Mouse (Mus musculus) hindbrain, embryonic 13.5 days (tissue): ENCODE results near the gene Mad2l2. TPM values are rescaled to one million over a fixed set of nuclear protein-coding genes. Genes with fewer than 3 reads are reported as not detected.
A peak's percentile ranks its signal among the peaks of the same experiment; 100 is the strongest.

Experiments
- ATAC-seq: fragments of 200-750 bp; cut with Nextera tagmentation; 2 replicates; pipeline ENCODE4 v1.8.0; 2017; ENCODE audit warnings: moderate TSS enrichment; ENCODE audit not compliant: low FRiP score
- H3K27ac ChIP-seq: fragments of 300-500 bp; sonication (generic); 2 replicates; pipeline ENCODE4 v1.5.1; 2015; ENCODE audit warnings: inconsistent platforms, mild to moderate bottlenecking, moderate library complexity
- H3K27me3 ChIP-seq: fragments of 300-500 bp; sonication (generic); 2 replicates; pipeline ENCODE4 v1.6.1; 2015; ENCODE audit warnings: mild to moderate bottlenecking, inconsistent platforms
- H3K36me3 ChIP-seq: fragments of 300-500 bp; sonication (generic); 2 replicates; pipeline ENCODE4 v1.6.1; 2015; ENCODE audit warnings: mild to moderate bottlenecking, inconsistent platforms
- H3K4me1 ChIP-seq: fragments of 300-500 bp; sonication (generic); replicated peaks from 2 replicates; pipeline ENCODE4 v1.6.1; 2015; ENCODE audit warnings: inconsistent platforms
- H3K4me2 ChIP-seq: fragments of 300-500 bp; sonication (generic); 2 replicates; pipeline ENCODE4 v1.6.1; 2015; ENCODE audit warnings: inconsistent platforms, mild to moderate bottlenecking, moderate library complexity
- H3K4me3 ChIP-seq: fragments of 300-500 bp; sonication (generic); 2 replicates; pipeline ENCODE4 v1.5.1; 2015; ENCODE audit warnings: mild to moderate bottlenecking, inconsistent platforms
- H3K9ac ChIP-seq: fragments of 300-500 bp; sonication (generic); 2 replicates; pipeline ENCODE4 v1.6.1; 2015; ENCODE audit warnings: mild to moderate bottlenecking, inconsistent platforms
- H3K9me3 ChIP-seq: fragments of 300-500 bp; sonication (generic); 2 replicates; pipeline ENCODE4 v1.6.1; 2016; ENCODE audit warnings: inconsistent platforms
- WGBS: fragments of 180-500 bp; shearing (Covaris S2); methylation state at CpG from one replicate; pipeline ENCODE4 v1.1.7; 2015; 5-methylcytosine and 5-hydroxymethylcytosine counted together
- polyA plus RNA-seq: library from polyadenylated mRNA; unstranded; fragments of >200 nt; fragmentation: Nextera tagmentation; extraction: Ambion mirVana; gene quantifications from 2 replicates; pipeline ENCODE4 v1.2.1, GENCODE M21; 2015

The Mad2l2 gene
- polyA plus RNA-seq, 1 experiment from 2014 or later, result 118 TPM

GRCm38 (mm10) chr4:148091181-148091580 is 39.0 kb upstream of the Mad2l2 start:
- no peaks in the 10 kb centered on the region for H3K27me3 ChIP-seq
- peaks cover 28% of the 10 kb centered on the region for H3K4me1 ChIP-seq
- H3K27ac ChIP-seq, result no peak overlapping the region
- 93% methylated on average over 1 of the region's 1 CpGs for WGBS
- no peak overlapping the region for H3K4me3 ChIP-seq
- no peak overlapping the region for H3K9ac ChIP-seq
- H3K9me3 ChIP-seq, result no peaks in the 10 kb centered on the region
- no peaks in the 10 kb centered on the region for H3K36me3 ChIP-seq
- H3K4me2 ChIP-seq, result no peak overlapping the region
- no peak for ATAC-seq

DNA sequence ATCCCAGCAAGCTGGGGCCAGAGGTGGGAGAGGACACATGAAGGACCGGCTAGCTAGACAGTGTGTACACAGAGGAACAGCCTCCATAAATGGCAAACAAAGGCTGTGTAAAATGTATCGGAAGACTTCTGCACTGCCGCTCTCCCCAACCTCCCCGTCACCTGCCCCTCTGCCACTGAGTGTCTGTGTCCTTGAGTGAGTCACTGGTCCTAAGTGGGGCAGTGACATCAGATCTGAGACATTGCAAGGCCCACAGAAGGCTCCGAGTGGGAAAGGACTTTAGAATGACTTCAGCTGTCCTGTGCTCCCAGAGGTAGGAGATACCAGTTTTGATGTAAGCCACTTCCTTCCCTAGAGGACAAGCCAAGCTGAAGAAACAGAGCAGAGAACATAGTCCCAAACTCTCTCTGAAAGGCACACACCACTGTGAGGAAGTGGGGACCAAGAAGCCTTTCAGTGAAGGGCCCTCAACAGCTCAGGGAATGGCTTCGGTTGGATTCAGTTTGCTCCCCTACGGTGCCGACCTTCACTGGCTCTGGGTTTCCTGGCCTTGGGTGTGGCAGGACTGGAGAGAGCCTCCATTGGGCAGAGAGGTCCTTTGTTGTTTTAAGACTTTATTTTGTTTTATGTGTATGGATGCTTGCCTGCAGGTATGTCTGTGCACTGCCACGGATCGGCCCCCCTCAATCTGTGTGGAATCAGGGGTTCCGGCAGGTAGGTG is 37.5 kb upstream of the Mad2l2 start:
- no peak overlapping the region for H3K27ac ChIP-seq
- no peak overlapping the region for H3K4me2 ChIP-seq
- H3K9ac ChIP-seq, result no peak overlapping the region
- peaks cover 15% of the 10 kb centered on the region for H3K4me1 ChIP-seq
- ATAC-seq, result no peak
- no peaks in the 10 kb centered on the region for H3K9me3 ChIP-seq
- no peaks in the 10 kb centered on the region for H3K36me3 ChIP-seq
- WGBS, result 90% methylated on average over 11 of the region's 11 CpGs
- no peak overlapping the region for H3K4me3 ChIP-seq
- no peaks in the 10 kb centered on the region for H3K27me3 ChIP-seq

DNA sequence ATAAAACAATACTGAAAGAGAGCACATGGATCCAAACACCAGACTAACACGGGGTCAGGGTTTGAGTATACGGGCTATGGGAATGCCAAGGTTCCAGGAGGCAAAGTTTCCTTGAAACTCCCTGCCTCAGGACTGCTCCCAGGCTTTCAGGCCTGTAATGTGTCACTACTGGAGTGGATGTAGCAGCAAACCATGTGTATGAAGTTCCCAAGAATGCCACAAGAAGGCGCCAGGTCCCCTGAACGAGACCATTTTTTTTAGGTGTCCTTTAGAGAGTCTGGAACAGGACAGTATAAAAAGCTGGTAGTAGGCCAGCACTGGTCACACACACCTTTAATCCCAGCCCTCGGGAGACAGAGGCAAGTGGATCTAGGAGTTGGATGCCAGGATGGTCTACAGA is 36.0 kb upstream of the Mad2l2 start:
- Histone ChIP-seq H3K36me3 (no peaks in the 10 kb centered on the region), H3K4me3 (no peak overlapping the region), H3K9me3 (no peaks in the 10 kb centered on the region), H3K27me3 (no peaks in the 10 kb centered on the region), H3K4me1 (peaks cover 13% of the 10 kb centered on the region), H3K9ac (no peak overlapping the region), H3K4me2 (no peak overlapping the region), H3K27ac (no peak overlapping the region)
- ATAC-seq, result no peak
- WGBS, result 83% methylated on average over 5 of the region's 5 CpGs

- 75% methylated on average over 4 of the region's 4 CpGs for WGBS
- no peak overlapping the region for H3K4me2 ChIP-seq
- H3K27me3 ChIP-seq, result no peaks in the 10 kb centered on the region
- peaks cover 11% of the 10 kb centered on the region; the same call in 1 of the 2 replicates for H3K4me1 ChIP-seq
- ATAC-seq, result no peak
- no peaks in the 10 kb centered on the region for H3K9me3 ChIP-seq
- no peak overlapping the region for H3K9ac ChIP-seq
- H3K4me3 ChIP-seq, result no peak overlapping the region
- no peak overlapping the region for H3K27ac ChIP-seq
- H3K36me3 ChIP-seq, result peaks cover 5% of the 10 kb centered on the region; the same call in 1 of the 2 replicates
These were observed 35.1 kb upstream of the Mad2l2 start for GRCm38 (mm10) chr4:148095081-148095480.

GRCm38 (mm10) chr4:148097936-148098335 is 32.2 kb upstream of the Mad2l2 start:
- no peak overlapping the region for H3K4me2 ChIP-seq
- peaks cover 25% of the 10 kb centered on the region for H3K4me1 ChIP-seq
- H3K9ac ChIP-seq, result no peak overlapping the region
- H3K9me3 ChIP-seq, result no peaks in the 10 kb centered on the region
- ATAC-seq, result no peak
- peaks cover 19% of the 10 kb centered on the region for H3K36me3 ChIP-seq
- peak overlapping the region; percentile 52 for H3K27ac ChIP-seq
- no peak overlapping the region for H3K4me3 ChIP-seq
- H3K27me3 ChIP-seq, result no peaks in the 10 kb centered on the region
- 81% methylated on average over 2 of the region's 2 CpGs for WGBS

DNA sequence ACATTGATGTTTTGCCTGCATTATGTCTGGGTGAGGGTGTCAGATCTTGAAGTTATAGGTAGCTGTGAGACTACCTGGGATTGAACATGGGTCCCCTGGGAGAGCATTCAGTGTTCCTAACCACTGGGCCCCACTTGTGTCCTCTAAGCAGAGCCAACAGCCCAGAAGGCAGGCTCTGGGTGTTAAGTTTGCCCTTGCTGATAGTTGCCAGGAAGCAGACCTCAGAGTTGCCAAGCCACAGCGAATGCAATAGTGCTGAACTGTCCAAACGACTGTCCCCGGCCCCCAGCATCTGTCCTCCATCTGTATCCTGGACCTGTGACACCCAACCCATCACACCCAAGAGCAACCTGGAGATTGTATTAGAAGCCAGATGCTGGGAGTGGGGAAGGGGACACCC is 31.5 kb upstream of the Mad2l2 start:
- 90% methylated on average over 3 of the region's 3 CpGs for WGBS
- Histone ChIP-seq H3K4me1 (peaks cover 25% of the 10 kb centered on the region), H3K4me3 (no peak overlapping the region), H3K27me3 (no peaks in the 10 kb centered on the region), H3K36me3 (peaks cover 22% of the 10 kb centered on the region), H3K27ac (no peak overlapping the region), H3K4me2 (no peak overlapping the region), H3K9me3 (no peaks in the 10 kb centered on the region), H3K9ac (no peak overlapping the region)
- no peak for ATAC-seq

GRCm38 (mm10) chr4:148101801-148102527 is 28.2 kb upstream of the Mad2l2 start:
- H3K4me3 ChIP-seq, result peak overlapping the region; percentile 7
- peak overlapping the region; percentile 46 for H3K4me2 ChIP-seq
- peaks cover 25% of the 10 kb centered on the region for H3K4me1 ChIP-seq
- 16% methylated on average over 29 of the region's 29 CpGs for WGBS
- H3K9me3 ChIP-seq, result no peaks in the 10 kb centered on the region
- peaks cover 39% of the 10 kb centered on the region for H3K36me3 ChIP-seq
- ATAC-seq, result peak; percentile 80
- no peaks in the 10 kb centered on the region for H3K27me3 ChIP-seq
- peak overlapping the region; percentile 81 for H3K27ac ChIP-seq
- H3K9ac ChIP-seq, result peak overlapping the region; percentile 55

DNA sequence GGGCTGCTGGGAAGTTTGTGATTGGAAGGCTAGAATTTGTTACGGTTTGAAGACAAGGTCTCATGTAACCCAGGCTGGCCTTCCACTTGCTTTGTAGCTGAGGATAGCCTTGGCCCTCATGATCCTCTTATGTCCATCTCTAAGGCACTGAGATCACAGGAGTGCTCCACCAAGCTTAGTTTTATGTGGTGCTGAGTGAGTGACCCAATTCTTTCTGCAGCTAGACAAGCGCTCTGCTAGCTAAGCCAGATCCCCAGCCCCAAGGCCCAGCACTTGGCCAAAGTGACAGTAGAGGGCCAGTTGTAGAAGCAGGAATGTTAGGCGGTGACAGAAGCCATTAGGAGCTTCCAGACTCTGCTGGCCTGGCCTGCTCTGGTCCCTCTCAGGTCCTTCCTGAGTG is 26.0 kb upstream of the Mad2l2 start:
- WGBS, result 91% methylated on average over 3 of the region's 3 CpGs
- ATAC-seq, result no peak
- Histone ChIP-seq H3K27me3 (no peaks in the 10 kb centered on the region), H3K9me3 (no peaks in the 10 kb centered on the region), H3K27ac (no peak overlapping the region), H3K9ac (peak overlapping the region; percentile 31; the same call in 1 of the 2 replicates), H3K4me3 (no peak overlapping the region), H3K4me1 (peaks cover 31% of the 10 kb centered on the region), H3K4me2 (no peak overlapping the region), H3K36me3 (peaks cover 60% of the 10 kb centered on the region)

GRCm38 (mm10) chr4:148107621-148108291 is 22.4 kb upstream of the Mad2l2 start:
- no peak overlapping the region for H3K4me3 ChIP-seq
- peak overlapping the region; percentile 49 for H3K27ac ChIP-seq
- H3K4me1 ChIP-seq, result peaks cover 20% of the 10 kb centered on the region
- H3K9ac ChIP-seq, result peak overlapping the region; percentile 49; the same call in 1 of the 2 replicates
- peak; percentile 55 for ATAC-seq
- no peak overlapping the region for H3K4me2 ChIP-seq
- 35% methylated on average over 22 of the region's 22 CpGs for WGBS
- H3K36me3 ChIP-seq, result peaks cover 70% of the 10 kb centered on the region
- H3K27me3 ChIP-seq, result no peaks in the 10 kb centered on the region
- no peaks in the 10 kb centered on the region for H3K9me3 ChIP-seq

- Histone ChIP-seq H3K36me3 (peaks cover 75% of the 10 kb centered on the region), H3K4me3 (no peak overlapping the region), H3K27ac (0 out of 2 replicates have a peak overlapping the region, but pooled peaks have one; percentile 49), H3K27me3 (no peaks in the 10 kb centered on the region), H3K9ac (0 out of 2 replicates have a peak overlapping the region, but pooled peaks have one; percentile 49), H3K4me1 (peaks cover 20% of the 10 kb centered on the region), H3K9me3 (no peaks in the 10 kb centered on the region), H3K4me2 (no peak overlapping the region)
- no peak for ATAC-seq
- WGBS, result 69% methylated on average over 7 of the region's 7 CpGs
These were observed 21.6 kb upstream of the Mad2l2 start for GRCm38 (mm10) chr4:148108565-148109100.

GRCm38 (mm10) chr4:148109215-148109614 is 21.0 kb upstream of the Mad2l2 start:
- 86% methylated on average over 5 of the region's 5 CpGs for WGBS
- no peak for ATAC-seq
- Histone ChIP-seq H3K9me3 (no peaks in the 10 kb centered on the region), H3K27ac (0 out of 2 replicates have a peak overlapping the region, but pooled peaks have one; percentile 49), H3K4me2 (no peak overlapping the region), H3K36me3 (peaks cover 77% of the 10 kb centered on the region), H3K27me3 (no peaks in the 10 kb centered on the region), H3K9ac (no peak overlapping the region), H3K4me3 (no peak overlapping the region), H3K4me1 (peaks cover 20% of the 10 kb centered on the region)

- Histone ChIP-seq H3K27me3 (no peaks in the 10 kb centered on the region), H3K4me2 (no peak overlapping the region), H3K9ac (no peak overlapping the region), H3K4me3 (no peak overlapping the region), H3K4me1 (peaks cover 30% of the 10 kb centered on the region), H3K9me3 (0 out of 2 replicates have a peak, but pooled peaks cover 3% of the 10 kb centered on the region), H3K27ac (no peak overlapping the region), H3K36me3 (peaks cover 62% of the 10 kb centered on the region)
- no peak for ATAC-seq
- WGBS, result 87% methylated on average over 12 of the region's 12 CpGs
These were observed 17.7 kb upstream of the Mad2l2 start for GRCm38 (mm10) chr4:148112519-148112918.
